ENCODE assay signal across 10 mouse cellular contexts in genomic region chr16:77685651-77686190, GRCm38 (mm10).
DNase-seq lines count a peak whose midpoint lies in the region; ATAC-seq and TF ChIP-seq lines count a peak whose summit lies in the region.
"Had no signal": no experiment of that assay in that cellular context is flagged by ENCODE, and none has a peak within 500 bp of the region (broad histone marks: within the 10 kb centered on the region; RNA-seq: fewer than 3 reads in every experiment).

No protein-coding gene starts in this region.

- no peak for TF ChIP-seq POLR2A in cerebellum, adult 2 months (IDR thresholded peaks at IDR 0.05; ENCODE audit: borderline replicate concordance, insufficient read depth, low read length)

- no peaks in the 10 kb centered on the region for H3K27me3 ChIP-seq in cerebellum, adult 2 months (ENCODE audit: control insufficient read depth, insufficient read depth, low read length)
- no peaks in the 10 kb centered on the region for H3K27me3 ChIP-seq in forebrain, postnatal 0 days (ENCODE audit: insufficient read depth, low read length)
- no peaks in the 10 kb centered on the region for H3K27me3 ChIP-seq in intestine, embryonic 15.5 days (replicated peaks)
- H3K27me3 ChIP-seq: heart, embryonic 13.5 days had no signal

- H3K9ac ChIP-seq in forebrain, postnatal 0 days: no peak overlapping the region
- H3K9ac ChIP-seq in intestine, embryonic 15.5 days: no peak overlapping the region
- H3K9ac ChIP-seq: heart, embryonic 13.5 days had no signal

- H3K4me2 ChIP-seq in forebrain, postnatal 0 days (ENCODE audit: low read depth): no peak overlapping the region; the same call in 1 of the 2 replicates
- H3K4me2 ChIP-seq in intestine, embryonic 15.5 days (replicated peaks): no peak overlapping the region
- H3K4me2 ChIP-seq: heart, embryonic 13.5 days had no signal

- H3K4me3 ChIP-seq in layer of hippocampus, adult 2 months: no peak overlapping the region
- no peak overlapping the region for H3K4me3 ChIP-seq in cerebellum, adult 2 months (replicated peaks; ENCODE audit: insufficient read depth, low read depth, low read length)
- no peak overlapping the region for H3K4me3 ChIP-seq in forebrain, postnatal 0 days (ENCODE audit: low read depth, low read length)
- no peak overlapping the region for H3K4me3 ChIP-seq in intestine, embryonic 15.5 days (replicated peaks)
- H3K4me3 ChIP-seq: heart, embryonic 13.5 days had no signal

- no peaks in the 10 kb centered on the region for H3K36me3 ChIP-seq in forebrain, postnatal 0 days (ENCODE audit: insufficient read depth)
- H3K36me3 ChIP-seq in intestine, embryonic 15.5 days: no peaks in the 10 kb centered on the region

- H3K9me3 ChIP-seq in forebrain, postnatal 0 days (ENCODE audit: low read length): no peaks in the 10 kb centered on the region
- no peaks in the 10 kb centered on the region for H3K9me3 ChIP-seq in intestine, embryonic 15.5 days
- H3K9me3 ChIP-seq: heart, embryonic 13.5 days had no signal

- 38% methylated on average over 5 of the region's 5 CpGs for WGBS in cerebellum, adult 2 months
- 31% methylated on average over 5 of the region's 5 CpGs for WGBS in forebrain, postnatal 0 days
- 94% methylated on average over 5 of the region's 5 CpGs for WGBS in intestine, embryonic 15.5 days

- no peak for TF ChIP-seq CTCF in layer of hippocampus, adult 2 months (conservative IDR thresholded peaks at IDR 0.05)
- no peak for TF ChIP-seq CTCF in cerebellum, adult 2 months (IDR thresholded peaks at IDR 0.05; ENCODE audit: borderline replicate concordance, insufficient read depth, low read depth, low read length)
- TF ChIP-seq CTCF in forebrain, postnatal 0 days (IDR thresholded peaks at IDR 0.05; ENCODE audit: low read depth): no peak

- peak in 1 of 2 experiments; percentile 16 for DNase-seq in layer of hippocampus, adult 2 months (ENCODE audit: low spot score in 2 of 2)
- no peak for DNase-seq in layer of hippocampus, adult 9-10 months (ENCODE audit: low spot score)
- DNase-seq in adrenal gland, postnatal 10 days: peak; percentile 44
- peak; percentile 32 to 63 for DNase-seq in cerebellum, adult 2 months
- peak; percentile 77 for DNase-seq in forebrain, postnatal 0 days
- DNase-seq in thymus, postnatal 14 days: no peak
- no peak for DNase-seq in kidney, postnatal 4 days
- DNase-seq: right cerebral cortex, postnatal 14 days had no signal

- peak; percentile 91 for ATAC-seq in forebrain, postnatal 0 days
- ATAC-seq in intestine, embryonic 15.5 days: no peak

- peak overlapping the region; percentile 72 for H3K27ac ChIP-seq in layer of hippocampus, adult 2 months
- no peak overlapping the region for H3K27ac ChIP-seq in cerebellum, adult 2 months (ENCODE audit: insufficient read depth, low read length)
- H3K27ac ChIP-seq in forebrain, postnatal 0 days (ENCODE audit: low read depth, low read length): peak overlapping the region; percentile 46
- H3K27ac ChIP-seq in intestine, embryonic 15.5 days: no peak overlapping the region
- H3K27ac ChIP-seq: heart, embryonic 13.5 days had no signal

- no peaks in the 10 kb centered on the region; the same call in 1 of the 2 replicates for H3K4me1 ChIP-seq in cerebellum, adult 2 months (ENCODE audit: control insufficient read depth, insufficient read depth, low read length)
- H3K4me1 ChIP-seq in forebrain, postnatal 0 days (ENCODE audit: insufficient read depth): no peaks in the 10 kb centered on the region
- no peaks in the 10 kb centered on the region for H3K4me1 ChIP-seq in intestine, embryonic 15.5 days (replicated peaks)
- H3K4me1 ChIP-seq: heart, embryonic 13.5 days had no signal

Comparison
In these comparisons a context has a peak if more than half of its experiments do, and no peak if none do; other contexts are left out.
1. DNase-seq: peak in adrenal gland, postnatal 10 days (single experiment), cerebellum, adult 2 months (2 of 2) and forebrain, postnatal 0 days (single experiment); none in layer of hippocampus, adult 9-10 months (single experiment), thymus, postnatal 14 days (single experiment) and kidney, postnatal 4 days (0 of 2).
2. H3K27ac ChIP-seq: peak in layer of hippocampus, adult 2 months (single experiment) and forebrain, postnatal 0 days (single experiment); none in cerebellum, adult 2 months (single experiment) and intestine, embryonic 15.5 days (single experiment).